Mouse (Mus musculus) liver, embryonic 11.5 days (tissue): Measurements from ENCODE around the gene Ipo13. TPM values are rescaled to one million over a fixed set of nuclear protein-coding genes. Genes with fewer than 3 reads are reported as not detected.

Experiments
- polyA plus RNA-seq: library from polyadenylated mRNA; unstranded; fragments of >200 nt; fragmentation: Nextera tagmentation; extraction: Ambion mirVana; gene quantifications from 2 replicates; pipeline ENCODE4 v1.2.1, GENCODE M21; 2014

Ipo13 gene
- polyA plus RNA-seq, 1 experiment from 2014 or later: 44.2 TPM

Other genes starting within 250 kb of the Ipo13 start
- gene Dmap1, start 232.7 kb downstream of the Ipo13 start, polyA plus RNA-seq: 56.7 and 59.0 TPM in 2 replicates
- gene Gm12845, start 190.6 kb downstream of the Ipo13 start, polyA plus RNA-seq: not detected in 2 replicates
- not detected in 2 replicates for gene Klf17, start 149.4 kb downstream of the Ipo13 start, polyA plus RNA-seq
- gene Slc6a9, start 80.5 kb downstream of the Ipo13 start, polyA plus RNA-seq: 21.7 and 26.3 TPM in 2 replicates
- gene Ccdc24, start 42.4 kb downstream of the Ipo13 start, polyA plus RNA-seq: 1.1 and 1.5 TPM in 2 replicates
- 9.3 and 10.5 TPM in 2 replicates for gene B4galt2, start 31.5 kb downstream of the Ipo13 start, polyA plus RNA-seq
- gene Atp6v0b, start 27.7 kb downstream of the Ipo13 start, polyA plus RNA-seq: 212 and 229 TPM in 2 replicates
- 21.9 and 23.1 TPM in 2 replicates for gene Dph2, start 23.0 kb downstream of the Ipo13 start, polyA plus RNA-seq
- gene Artn, start 14.8 kb upstream of the Ipo13 start, polyA plus RNA-seq: 0.74 and 1.2 TPM in 2 replicates
- 4.1 and 4.5 TPM in 2 replicates for gene St3gal3, start 219.9 kb upstream of the Ipo13 start, polyA plus RNA-seq